Mouse (Mus musculus) megakaryocyte progenitor cell, adult 5-6 weeks (primary cell): ENCODE data around the gene Fbf1. TPM values are rescaled to one million over a fixed set of nuclear protein-coding genes. Genes with fewer than 3 reads are reported as not detected.

Source experiments
- ATAC-seq: replicated peaks from 2 replicates; pipeline ENCODE4 v1.8.0; 2016; ENCODE audit warnings: mild to moderate bottlenecking, moderate TSS enrichment, inconsistent platforms; ENCODE audit not compliant: poor library complexity
- total RNA-seq, 2 experiments: library from RNA; stranded (forward) in 1 of 2; stranded (reverse) in 1 of 2; fragments of 157-497, 149-512 nt in 1 of 2; fragments of 200-1000 nt in 1 of 2; gene quantifications; 2 replicates each; pipeline versions ENCODE4 v1.2.3 to v1.2.4; 2015 to 2017

Gene Fbf1
- total RNA-seq, 2 experiments from 2014 or later, result 9.6 to 14.2 TPM

GRCm38 (mm10) chr11:116185836-116186235 lies 17.9 kb upstream of the Fbf1 start:
- ATAC-seq, result no peak

GRCm38 (mm10) chr11:116178411-116179121 lies 10.6 kb upstream of the Fbf1 start:
- no peak for ATAC-seq

- no peak for ATAC-seq
Measured at GRCm38 (mm10) chr11:116176010-116176409, 8.0 kb upstream of the Fbf1 start.

- ATAC-seq, result no peak
Measured at GRCm38 (mm10) chr11:116174775-116175448, 6.9 kb upstream of the Fbf1 start.

GRCm38 (mm10) chr11:116171959-116172358 lies 4.0 kb upstream of the Fbf1 start:
- no peak for ATAC-seq

GRCm38 (mm10) chr11:116170003-116170800 lies 2.2 kb upstream of the Fbf1 start:
- no peak for ATAC-seq

GRCm38 (mm10) chr11:116169214-116169613 lies 1.2 kb upstream of the Fbf1 start:
- ATAC-seq, result no peak

GRCm38 (mm10) chr11:116167232-116167631 lies 734 bp downstream of the Fbf1 start:
- no peak for ATAC-seq

GRCm38 (mm10) chr11:116163002-116163401 lies 5.0 kb downstream of the Fbf1 start:
- no peak for ATAC-seq

GRCm38 (mm10) chr11:116162146-116162545 lies 5.8 kb downstream of the Fbf1 start:
- no peak for ATAC-seq

- ATAC-seq, result no peak
Measured at GRCm38 (mm10) chr11:116161312-116161711, 6.7 kb downstream of the Fbf1 start.

GRCm38 (mm10) chr11:116150960-116151359 lies 17.0 kb downstream of the Fbf1 start:
- ATAC-seq, result peak; percentile 73

- no peak for ATAC-seq
Measured at GRCm38 (mm10) chr11:116149341-116149740, 18.6 kb downstream of the Fbf1 start.

GRCm38 (mm10) chr11:116148761-116149221 lies 19.2 kb downstream of the Fbf1 start:
- no peak for ATAC-seq

- ATAC-seq, result no peak
Measured at GRCm38 (mm10) chr11:116146294-116146985, 21.5 kb downstream of the Fbf1 start.

GRCm38 (mm10) chr11:116145481-116146293 lies 22.3 kb downstream of the Fbf1 start:
- ATAC-seq, result no peak

- ATAC-seq, result no peak
Measured at GRCm38 (mm10) chr11:116143468-116143867, 24.5 kb downstream of the Fbf1 start.

GRCm38 (mm10) chr11:116142211-116142991 lies 25.6 kb downstream of the Fbf1 start:
- ATAC-seq, result no peak

- ATAC-seq, result peak; percentile 93
Measured at GRCm38 (mm10) chr11:116138468-116139138, 29.4 kb downstream of the Fbf1 start, which contains the start of gene Mrpl38. Mrpl38 (minus strand) TSS chr11:116138868.
